Mouse (Mus musculus) testis, adult 2 months (tissue): ENCODE measurements around the gene Rpl37.

Source experiments
- CTCF ChIP-seq: fragments of 200-500 bp; IDR thresholded peaks from 2 replicates; pipeline ENCODE4 v1.5.1; 2012; ENCODE audit warnings: low read depth, mild to moderate bottlenecking, inconsistent platforms, low read length, moderate library complexity; ENCODE audit not compliant: control insufficient read depth, insufficient read depth, insufficient replicate concordance
- POLR2A ChIP-seq: fragments of 200-500 bp; IDR thresholded peaks from 2 replicates; pipeline ENCODE4 v1.6.1; 2012; ENCODE audit warnings: low read depth, mild to moderate bottlenecking, inconsistent platforms, low read length, moderate library complexity; ENCODE audit not compliant: control insufficient read depth

- no peak for TF ChIP-seq CTCF
- no peak for TF ChIP-seq POLR2A
Measured at GRCm38 (mm10) chr15:5154621-5155020, 38.2 kb downstream of the Rpl37 start.
